Mouse (Mus musculus): ENCODE measurements around the gene Mettl27. TPM values are rescaled to one million over a fixed set of nuclear protein-coding genes. Genes with fewer than 3 reads are reported as not detected.

The Mettl27 gene
- polyA plus RNA-seq, 2 experiments from 2014 or later: 20.4 to 23.3 TPM

DNA sequence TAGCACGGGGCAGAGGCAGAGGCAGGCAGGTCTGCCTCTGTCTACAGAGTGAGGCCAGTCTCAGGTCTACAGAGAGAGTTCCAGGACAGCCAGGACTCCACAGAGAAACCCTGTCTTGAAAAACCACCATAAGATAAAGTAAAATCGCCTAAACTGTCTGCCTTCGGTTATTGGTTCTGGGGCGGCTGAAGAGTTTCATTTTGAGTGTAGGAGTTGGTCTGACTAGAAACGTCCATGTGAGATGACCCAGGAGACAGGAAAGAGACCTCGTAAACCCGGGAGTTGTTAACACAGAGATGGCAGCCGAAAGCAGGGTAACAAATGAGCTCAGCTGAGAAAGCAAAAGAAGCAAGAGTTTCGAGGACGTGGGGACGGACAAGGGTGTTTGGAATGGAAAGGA lies 57.0 kb downstream of the Mettl27 start:
- ATAC-seq: no peak

DNA sequence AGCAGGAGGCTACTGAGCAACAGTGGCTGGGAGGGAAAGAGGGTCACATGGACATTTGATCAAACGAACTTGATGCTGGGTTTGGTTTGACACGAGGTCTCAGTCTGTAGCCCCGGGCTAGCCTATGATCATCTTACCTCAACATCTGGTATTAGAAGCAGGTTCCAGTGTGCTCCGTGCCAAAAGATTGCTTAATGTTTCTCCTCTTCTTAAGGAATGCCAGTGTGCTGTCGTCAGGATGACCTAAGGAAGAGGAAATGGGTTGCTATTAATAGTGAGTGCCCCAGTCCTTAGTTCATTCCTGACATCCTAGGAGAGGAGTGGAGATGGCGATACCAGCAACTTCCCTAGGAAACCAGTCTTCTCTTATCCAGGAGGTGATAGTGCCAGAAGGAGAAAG lies 57.6 kb downstream of the Mettl27 start:
- ATAC-seq: no peak

Other genes starting within 250 kb of the Mettl27 start
- gene Limk1, start 243.8 kb upstream of the Mettl27 start, polyA plus RNA-seq (2017; shearing (Covaris generic)): 1 to 10 TPM; 3.8 to 4.2 TPM
- under 1 TPM in 1 of 2 experiments, not detected in 1; 0.15 TPM for gene Eln, start 185.0 kb upstream of the Mettl27 start, polyA plus RNA-seq (2017; shearing (Covaris generic))
- not detected for gene Tmem270, start 25.6 kb upstream of the Mettl27 start, polyA plus RNA-seq (2017; shearing (Covaris generic))
- 1 to 10 TPM in 1 of 2 experiments, not detected in 1; 1.3 TPM for gene Cldn13, start 16.8 kb upstream of the Mettl27 start, polyA plus RNA-seq (2017; shearing (Covaris generic))
- gene Cldn4, start 14.6 kb downstream of the Mettl27 start, polyA plus RNA-seq (2017; shearing (Covaris generic)): not detected
- gene Cldn3, start 53.8 kb downstream of the Mettl27 start, polyA plus RNA-seq (2017; shearing (Covaris generic)): not detected
- 10 to 100 TPM; 53.9 to 66.7 TPM for gene Abhd11, start 76.8 kb downstream of the Mettl27 start, polyA plus RNA-seq (2017; shearing (Covaris generic))
- gene Stx1a, start 91.1 kb downstream of the Mettl27 start, polyA plus RNA-seq (2017; shearing (Covaris generic)): 10 to 100 TPM; 15.1 to 15.2 TPM
- 10 to 100 TPM; 27.4 to 30.4 TPM for gene Dnajc30, start 131.8 kb downstream of the Mettl27 start, polyA plus RNA-seq (2017; shearing (Covaris generic))
- 10 to 100 TPM; 60.3 to 84.8 TPM for gene Bud23, start 132.6 kb downstream of the Mettl27 start, polyA plus RNA-seq (2017; shearing (Covaris generic))
- not detected for gene Vps37d, start 145.9 kb downstream of the Mettl27 start, polyA plus RNA-seq (2017; shearing (Covaris generic))
- not detected for gene Mlxipl, start 157.5 kb downstream of the Mettl27 start, polyA plus RNA-seq (2017; shearing (Covaris generic))
- gene Tbl2, start 217.3 kb downstream of the Mettl27 start, polyA plus RNA-seq (2017; shearing (Covaris generic)): 1 to 10 TPM; 5.2 to 5.4 TPM
- gene Bcl7b, start 235.9 kb downstream of the Mettl27 start, polyA plus RNA-seq (2017; shearing (Covaris generic)): 10 to 100 TPM; 41.8 to 53.6 TPM

All from activated CD4-positive, CD25-positive, alpha-beta regulatory T cell, adult 4 months (primary cell).